Mouse (Mus musculus): ENCODE measurements at regions not wholly inside any gene's neighbourhood (a gene's known extent, or its start where the extent isn't known, plus 50 kb on each side); places are given as distances from the start of the nearest gene placed in this dataset.

GRCm38 (mm10) chr14:99487981-99488380 is 189.5 kb downstream of the Klf5 start:
- H3K9ac ChIP-seq (replicated peaks; ENCODE audit: low read length), result no peak overlapping the region

GRCm38 (mm10) chr14:99493197-99493596 is 194.7 kb downstream of the Klf5 start:
- DNase-seq, result no peak
- 87% methylated on average over 4 of the region's 4 CpGs for WGBS
- no peaks in the 10 kb centered on the region for H3K27me3 ChIP-seq (ENCODE audit: control insufficient read depth, insufficient read depth, low read length)
- H3K4me2 ChIP-seq (ENCODE audit: low read length), result no peak overlapping the region
- H3K4me1 ChIP-seq (ENCODE audit: control insufficient read depth, insufficient read depth, low read length), result no peaks in the 10 kb centered on the region
- H3K9ac ChIP-seq (replicated peaks; ENCODE audit: low read length), result no peak overlapping the region
- no peaks in the 10 kb centered on the region for H3K9me3 ChIP-seq (ENCODE audit: control insufficient read depth, low read length)
- no peak overlapping the region for H3K4me3 ChIP-seq (replicated peaks; ENCODE audit: low read depth, low read length)
- no peak for ATAC-seq (ENCODE audit: low FRiP score, low TSS enrichment)
- H3K27ac ChIP-seq (replicated peaks; ENCODE audit: low read depth, low read length), result no peak overlapping the region
- H3K36me3 ChIP-seq (ENCODE audit: control insufficient read depth, insufficient read depth, low read length), result no peaks in the 10 kb centered on the region

More at GRCm38 (mm10) chr14:99487981-99488380, 189.5 kb downstream of the Klf5 start:
- ATAC-seq (ENCODE audit: low FRiP score, low TSS enrichment) (no peak), DNase-seq (no peak)
- Histone ChIP-seq H3K27me3 (ENCODE audit: control insufficient read depth, insufficient read depth, low read length) (no peaks in the 10 kb centered on the region), H3K4me3 (replicated peaks; ENCODE audit: low read depth, low read length) (no peak overlapping the region), H3K4me2 (ENCODE audit: low read length) (no peak overlapping the region), H3K27ac (replicated peaks; ENCODE audit: low read depth, low read length) (no peak overlapping the region), H3K4me1 (ENCODE audit: control insufficient read depth, insufficient read depth, low read length) (no peaks in the 10 kb centered on the region), H3K9me3 (ENCODE audit: control insufficient read depth, low read length) (no peaks in the 10 kb centered on the region), H3K36me3 (ENCODE audit: control insufficient read depth, insufficient read depth, low read length) (no peaks in the 10 kb centered on the region)
- WGBS, result 86% methylated on average over 6 of the region's 6 CpGs

DNA sequence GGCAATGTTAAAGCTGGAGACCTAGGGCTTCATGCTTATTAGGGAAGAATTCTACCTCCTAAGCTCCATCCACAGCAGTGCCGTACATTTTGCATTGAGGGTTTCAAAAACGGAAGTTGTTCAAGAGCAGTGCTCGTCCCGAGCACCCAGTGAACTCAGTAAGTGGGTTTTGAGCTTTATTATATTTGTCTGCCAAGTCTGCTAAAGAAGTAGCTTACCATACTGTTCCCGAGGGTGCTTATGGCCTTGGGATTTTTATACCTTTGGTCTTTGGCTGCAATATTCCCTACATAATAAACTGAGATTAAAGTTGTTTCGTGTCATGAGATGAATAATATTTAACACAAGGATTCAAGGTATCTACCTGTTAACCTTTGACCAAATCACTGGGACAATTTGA is 195.2 kb downstream of the Klf5 start:
- no peak overlapping the region for H3K9ac ChIP-seq (replicated peaks; ENCODE audit: low read length)
- DNase-seq, result no peak
- no peaks in the 10 kb centered on the region for H3K9me3 ChIP-seq (ENCODE audit: control insufficient read depth, low read length)
- H3K4me3 ChIP-seq (replicated peaks; ENCODE audit: low read depth, low read length), result no peak overlapping the region
- WGBS, result 88% methylated on average over 6 of the region's 6 CpGs
- no peaks in the 10 kb centered on the region for H3K27me3 ChIP-seq (ENCODE audit: control insufficient read depth, insufficient read depth, low read length)
- H3K36me3 ChIP-seq (ENCODE audit: control insufficient read depth, insufficient read depth, low read length), result no peaks in the 10 kb centered on the region
- H3K4me2 ChIP-seq (ENCODE audit: low read length), result no peak overlapping the region
- H3K27ac ChIP-seq (replicated peaks; ENCODE audit: low read depth, low read length), result no peak overlapping the region
- no peaks in the 10 kb centered on the region for H3K4me1 ChIP-seq (ENCODE audit: control insufficient read depth, insufficient read depth, low read length)
- no peak for ATAC-seq (ENCODE audit: low FRiP score, low TSS enrichment)

DNA sequence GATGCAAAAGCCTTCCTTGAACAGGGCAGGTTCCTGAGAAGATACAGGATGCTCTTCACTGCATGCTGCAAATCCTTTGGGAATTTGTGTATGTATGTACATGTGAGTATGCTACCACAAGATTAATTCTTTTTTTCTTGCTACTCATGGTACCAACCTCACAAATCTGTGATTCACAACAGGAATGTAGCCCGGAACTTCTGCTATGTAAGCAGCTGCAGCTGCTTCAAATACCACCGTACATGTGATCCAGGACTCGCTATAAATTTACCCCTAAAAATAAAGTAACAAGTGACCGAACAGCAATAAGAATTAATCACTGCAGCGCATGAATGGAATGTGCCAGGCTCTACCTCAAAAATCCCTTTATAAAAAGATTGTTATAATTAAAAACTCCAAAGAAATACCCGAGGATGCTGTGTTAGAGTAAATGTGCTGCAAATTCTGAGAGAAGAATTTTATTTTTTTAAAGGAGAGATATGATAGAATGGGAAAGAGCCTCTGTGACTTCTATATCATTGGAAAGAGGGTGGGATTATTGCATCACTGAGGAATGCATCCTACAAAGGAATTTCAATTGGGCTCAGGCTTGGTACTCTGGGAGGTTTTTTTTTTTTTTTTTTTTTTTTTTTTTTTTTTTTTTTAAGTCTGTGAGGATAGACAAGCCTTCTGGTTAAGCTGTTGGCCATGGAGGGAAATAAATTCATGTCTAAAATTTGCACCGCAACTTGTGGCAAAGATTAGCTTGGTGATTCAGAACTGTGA is 201.2 kb downstream of the Klf5 start:
- no peak overlapping the region for H3K27ac ChIP-seq (replicated peaks; ENCODE audit: low read depth, low read length)
- H3K9me3 ChIP-seq (ENCODE audit: control insufficient read depth, low read length), result no peaks in the 10 kb centered on the region
- 94% methylated on average over 7 of the region's 7 CpGs for WGBS
- H3K4me2 ChIP-seq (ENCODE audit: low read length), result no peak overlapping the region
- H3K4me3 ChIP-seq (replicated peaks; ENCODE audit: low read depth, low read length), result no peak overlapping the region
- no peaks in the 10 kb centered on the region for H3K36me3 ChIP-seq (ENCODE audit: control insufficient read depth, insufficient read depth, low read length)
- DNase-seq (no peak), ATAC-seq (ENCODE audit: low FRiP score, low TSS enrichment) (no peak)
- H3K4me1 ChIP-seq (ENCODE audit: control insufficient read depth, insufficient read depth, low read length), result no peaks in the 10 kb centered on the region
- no peaks in the 10 kb centered on the region for H3K27me3 ChIP-seq (ENCODE audit: control insufficient read depth, insufficient read depth, low read length)
- no peak overlapping the region for H3K9ac ChIP-seq (replicated peaks; ENCODE audit: low read length)

DNA sequence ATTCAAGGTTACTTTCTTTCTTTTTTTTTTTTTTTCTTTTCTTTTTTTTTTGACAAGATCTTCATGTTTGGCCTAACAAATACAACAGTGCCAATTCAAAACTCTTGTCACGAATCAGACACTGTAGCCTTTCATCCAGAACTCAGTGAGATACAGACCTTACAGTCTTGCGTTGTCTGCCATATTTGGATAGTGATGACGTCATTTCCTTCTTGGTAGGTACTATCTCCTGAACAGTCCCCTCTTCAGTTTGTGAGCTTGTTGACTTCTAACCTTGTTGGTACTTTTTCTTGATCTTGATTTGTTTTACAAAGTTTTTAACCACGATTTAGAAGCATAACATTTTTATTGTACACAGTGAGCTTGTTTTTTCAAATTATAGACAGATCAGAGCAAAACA is 206.4 kb downstream of the Klf5 start:
- 82% methylated on average over 4 of the region's 4 CpGs for WGBS
- H3K4me3 ChIP-seq (replicated peaks; ENCODE audit: low read depth, low read length), result no peak overlapping the region
- DNase-seq (no peak), ATAC-seq (ENCODE audit: low FRiP score, low TSS enrichment) (no peak)
- H3K4me2 ChIP-seq (ENCODE audit: low read length), result no peak overlapping the region
- no peaks in the 10 kb centered on the region for H3K36me3 ChIP-seq (ENCODE audit: control insufficient read depth, insufficient read depth, low read length)
- no peaks in the 10 kb centered on the region for H3K4me1 ChIP-seq (ENCODE audit: control insufficient read depth, insufficient read depth, low read length)
- no peak overlapping the region for H3K27ac ChIP-seq (replicated peaks; ENCODE audit: low read depth, low read length)
- no peak overlapping the region for H3K9ac ChIP-seq (replicated peaks; ENCODE audit: low read length)
- H3K27me3 ChIP-seq (ENCODE audit: control insufficient read depth, insufficient read depth, low read length), result no peaks in the 10 kb centered on the region
- no peaks in the 10 kb centered on the region for H3K9me3 ChIP-seq (ENCODE audit: control insufficient read depth, low read length)

GRCm38 (mm10) chr14:99509696-99510536 is 211.4 kb downstream of the Klf5 start:
- H3K4me1 ChIP-seq (ENCODE audit: control insufficient read depth, insufficient read depth, low read length), result no peaks in the 10 kb centered on the region
- ATAC-seq (ENCODE audit: low FRiP score, low TSS enrichment), result no peak
- no peak overlapping the region for H3K4me3 ChIP-seq (replicated peaks; ENCODE audit: low read depth, low read length)
- H3K4me2 ChIP-seq (ENCODE audit: low read length), result no peak overlapping the region
- no peak for DNase-seq
- no peaks in the 10 kb centered on the region for H3K9me3 ChIP-seq (ENCODE audit: control insufficient read depth, low read length)
- no peaks in the 10 kb centered on the region for H3K27me3 ChIP-seq (ENCODE audit: control insufficient read depth, insufficient read depth, low read length)
- no peak overlapping the region for H3K27ac ChIP-seq (replicated peaks; ENCODE audit: low read depth, low read length)
- WGBS, result 58% methylated on average over 3 of the region's 3 CpGs
- no peaks in the 10 kb centered on the region for H3K36me3 ChIP-seq (ENCODE audit: control insufficient read depth, insufficient read depth, low read length)
- H3K9ac ChIP-seq (replicated peaks; ENCODE audit: low read length), result no peak overlapping the region

DNA sequence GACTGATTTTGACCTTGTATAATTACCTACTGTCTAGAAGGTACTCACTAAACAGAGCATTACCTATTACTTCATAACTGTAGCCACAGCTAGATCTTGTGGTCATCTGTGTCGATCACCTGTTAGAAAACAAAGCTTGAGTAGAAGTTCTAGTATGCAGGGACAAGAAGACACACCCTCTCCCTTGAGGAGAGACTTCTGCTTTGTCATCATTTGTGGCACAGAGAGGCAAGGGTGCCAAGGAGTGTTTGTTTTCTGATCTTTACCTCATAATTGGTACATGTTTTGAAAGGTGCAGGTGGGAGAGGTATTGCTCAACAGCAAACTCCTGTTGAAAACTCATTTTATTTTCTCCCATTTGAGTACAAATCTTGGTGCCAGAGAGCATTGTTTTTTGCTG is 217.0 kb downstream of the Klf5 start:
- 96% methylated on average over 1 of the region's 1 CpGs for WGBS
- Histone ChIP-seq H3K9ac (replicated peaks; ENCODE audit: low read length) (no peak overlapping the region), H3K27ac (replicated peaks; ENCODE audit: low read depth, low read length) (no peak overlapping the region), H3K27me3 (ENCODE audit: control insufficient read depth, insufficient read depth, low read length) (no peaks in the 10 kb centered on the region), H3K9me3 (ENCODE audit: control insufficient read depth, low read length) (no peaks in the 10 kb centered on the region), H3K36me3 (ENCODE audit: control insufficient read depth, insufficient read depth, low read length) (no peaks in the 10 kb centered on the region), H3K4me3 (replicated peaks; ENCODE audit: low read depth, low read length) (no peak overlapping the region), H3K4me1 (ENCODE audit: control insufficient read depth, insufficient read depth, low read length) (no peaks in the 10 kb centered on the region), H3K4me2 (ENCODE audit: low read length) (no peak overlapping the region)
- no peak for DNase-seq
- no peak for ATAC-seq (ENCODE audit: low FRiP score, low TSS enrichment)

DNA sequence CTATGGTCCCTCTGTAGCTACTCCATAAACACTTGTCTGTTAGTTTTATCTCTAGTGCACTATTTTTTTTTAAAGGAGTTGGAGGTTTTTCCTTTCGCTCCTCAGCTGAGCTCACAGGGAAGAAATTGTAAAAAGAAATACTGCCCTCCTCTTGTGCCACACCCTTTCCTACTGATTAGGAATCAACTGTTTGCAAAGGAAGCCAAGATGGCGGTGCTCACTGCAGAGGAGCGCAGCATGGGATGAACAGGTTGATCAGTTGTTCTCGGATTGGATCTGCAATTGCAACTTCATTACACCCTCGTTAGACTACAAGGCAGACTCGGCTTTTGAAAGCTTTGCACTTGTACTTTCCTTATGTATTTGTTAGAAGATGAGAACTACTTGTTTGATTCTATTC is 218.2 kb downstream of the Klf5 start:
- Histone ChIP-seq H3K36me3 (ENCODE audit: control insufficient read depth, insufficient read depth, low read length) (no peaks in the 10 kb centered on the region), H3K4me3 (replicated peaks; ENCODE audit: low read depth, low read length) (no peak overlapping the region), H3K9me3 (ENCODE audit: control insufficient read depth, low read length) (no peaks in the 10 kb centered on the region), H3K4me2 (ENCODE audit: low read length) (no peak overlapping the region), H3K9ac (replicated peaks; ENCODE audit: low read length) (no peak overlapping the region), H3K27ac (replicated peaks; ENCODE audit: low read depth, low read length) (no peak overlapping the region), H3K4me1 (ENCODE audit: control insufficient read depth, insufficient read depth, low read length) (no peaks in the 10 kb centered on the region), H3K27me3 (ENCODE audit: control insufficient read depth, insufficient read depth, low read length) (no peaks in the 10 kb centered on the region)
- no peak for ATAC-seq (ENCODE audit: low FRiP score, low TSS enrichment)
- 95% methylated on average over 6 of the region's 6 CpGs for WGBS
- no peak for DNase-seq

GRCm38 (mm10) chr14:99520343-99520742 is 221.9 kb downstream of the Klf5 start:
- no peak overlapping the region for H3K4me2 ChIP-seq (ENCODE audit: low read length)
- WGBS, result 70% methylated on average over 6 of the region's 6 CpGs
- H3K27ac ChIP-seq (replicated peaks; ENCODE audit: low read depth, low read length), result no peak overlapping the region
- H3K9ac ChIP-seq (replicated peaks; ENCODE audit: low read length), result no peak overlapping the region
- H3K4me1 ChIP-seq (ENCODE audit: control insufficient read depth, insufficient read depth, low read length), result no peaks in the 10 kb centered on the region
- no peaks in the 10 kb centered on the region for H3K9me3 ChIP-seq (ENCODE audit: control insufficient read depth, low read length)
- peak; percentile 38 for DNase-seq
- no peak overlapping the region for H3K4me3 ChIP-seq (replicated peaks; ENCODE audit: low read depth, low read length)
- no peak for ATAC-seq (ENCODE audit: low FRiP score, low TSS enrichment)
- H3K27me3 ChIP-seq (ENCODE audit: control insufficient read depth, insufficient read depth, low read length), result no peaks in the 10 kb centered on the region
- no peaks in the 10 kb centered on the region for H3K36me3 ChIP-seq (ENCODE audit: control insufficient read depth, insufficient read depth, low read length)

Measured in midbrain, embryonic 14.5 days (tissue).